Mouse (Mus musculus): ENCODE data around the gene Stk26. TPM values are rescaled to one million over a fixed set of nuclear protein-coding genes. Genes with fewer than 3 reads are reported as not detected.

Gene Stk26
- 4.9 and 17.9 TPM in 2 replicates for polyA plus RNA-seq (2012; rRNA removed)

GRCm38 (mm10) chrX:50840847-50841560 is at the start of gene Stk26:
TSS of gene Stk26 (plus strand) at chrX:50841047.

GRCm38 (mm10) chrX:50942610-50943009 is 101.8 kb downstream of the Stk26 start, which contains the start of gene Frmd7:
TSS of gene Frmd7 (minus strand) at chrX:50942710.

Other genes with a start within 250 kb of the Stk26 start
- gene Frmd7, start 101.7 kb downstream of the Stk26 start, polyA plus RNA-seq (2012; rRNA removed) = 0.06 and 0.25 TPM in 2 replicates
- gene Rap2c, start 177.0 kb downstream of the Stk26 start, polyA plus RNA-seq (2012; rRNA removed) = 16.1 and 37.6 TPM in 2 replicates

All from central nervous system, embryonic 11.5 days (tissue).